Mouse (Mus musculus): Measurements from ENCODE around the gene Dnajb13. TPM values are rescaled to one million over a fixed set of nuclear protein-coding genes. Genes with fewer than 3 reads are reported as not detected.

Dnajb13 gene
- polyA plus RNA-seq, 1 experiment from 2014 or later: 0.18 TPM

DNA sequence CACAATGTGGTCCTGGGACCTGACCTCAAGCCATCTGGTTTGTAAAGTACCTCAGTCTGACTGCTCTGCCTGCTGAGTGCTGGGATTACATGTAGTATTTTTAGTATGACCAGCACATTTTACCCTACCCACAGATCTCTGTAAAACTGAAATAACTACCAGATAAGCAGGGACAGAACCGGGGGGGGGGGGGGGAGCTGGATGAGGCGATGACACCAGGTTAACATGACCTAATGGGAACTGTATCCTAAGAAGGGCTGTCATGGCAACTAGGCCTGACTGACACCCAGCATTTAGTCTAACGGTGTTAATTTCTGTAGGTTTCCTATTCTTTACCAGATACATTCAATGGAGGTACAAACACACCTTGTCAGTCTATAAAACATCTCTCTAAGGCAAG, 35.0 kb upstream of the Dnajb13 start:
- Histone ChIP-seq H3K36me3 (ENCODE audit: insufficient read depth) (peaks cover 25% of the 10 kb centered on the region), H3K27ac (ENCODE audit: low read depth) (no peak overlapping the region), H3K4me2 (no peak overlapping the region), H3K27me3 (ENCODE audit: insufficient read depth, low read length) (no peaks in the 10 kb centered on the region), H3K4me1 (ENCODE audit: insufficient read depth) (no peaks in the 10 kb centered on the region), H3K9ac (no peak overlapping the region), H3K9me3 (ENCODE audit: low read depth, low read length) (no peaks in the 10 kb centered on the region), H3K4me3 (ENCODE audit: low read depth, low read length) (no peak overlapping the region)
- no peak for ATAC-seq (ENCODE audit: insufficient read depth)
- DNase-seq: no peak
- TF ChIP-seq CTCF (IDR thresholded peaks at IDR 0.05; ENCODE audit: low read depth): no peak
- 87% methylated on average over 3 of the region's 3 CpGs for WGBS

DNA sequence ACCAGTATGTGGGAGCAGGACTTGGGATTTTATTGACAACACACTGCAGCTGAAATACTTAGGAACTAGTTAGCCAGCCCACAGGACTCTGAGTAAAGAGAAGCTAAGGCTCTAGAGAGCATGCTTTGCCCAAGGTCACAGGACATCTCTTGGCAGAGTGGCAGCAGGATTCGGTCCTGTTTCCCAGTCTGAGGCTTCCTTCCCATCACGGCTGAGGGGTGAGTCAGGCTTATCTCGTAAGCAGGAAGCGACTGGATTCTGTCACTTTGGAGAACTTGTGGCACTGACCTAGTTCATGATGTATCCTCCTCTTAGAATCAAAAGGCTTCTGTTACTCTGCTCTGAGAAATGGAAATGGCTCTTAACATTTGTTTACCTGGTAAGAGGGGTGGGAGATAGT, 32.9 kb upstream of the Dnajb13 start:
- Histone ChIP-seq H3K27ac (ENCODE audit: low read depth) (no peak overlapping the region), H3K4me1 (ENCODE audit: insufficient read depth) (no peaks in the 10 kb centered on the region), H3K9me3 (ENCODE audit: low read depth, low read length) (no peaks in the 10 kb centered on the region), H3K36me3 (ENCODE audit: insufficient read depth) (peaks cover 25% of the 10 kb centered on the region), H3K9ac (no peak overlapping the region), H3K4me3 (ENCODE audit: low read depth, low read length) (no peak overlapping the region), H3K4me2 (no peak overlapping the region), H3K27me3 (ENCODE audit: insufficient read depth, low read length) (no peaks in the 10 kb centered on the region)
- no peak for DNase-seq
- WGBS: 58% methylated on average over 4 of the region's 4 CpGs
- TF ChIP-seq CTCF (IDR thresholded peaks at IDR 0.05; ENCODE audit: low read depth): no peak
- no peak for ATAC-seq (ENCODE audit: insufficient read depth)

GRCm38 (mm10) chr7:100544437-100544836, 29.7 kb upstream of the Dnajb13 start:
- Histone ChIP-seq H3K9ac (no peak overlapping the region), H3K36me3 (ENCODE audit: insufficient read depth) (peaks cover 18% of the 10 kb centered on the region), H3K4me3 (ENCODE audit: low read depth, low read length) (no peak overlapping the region), H3K4me1 (ENCODE audit: insufficient read depth) (no peaks in the 10 kb centered on the region), H3K27ac (ENCODE audit: low read depth) (no peak overlapping the region), H3K9me3 (ENCODE audit: low read depth, low read length) (no peaks in the 10 kb centered on the region), H3K4me2 (no peak overlapping the region), H3K27me3 (ENCODE audit: insufficient read depth, low read length) (no peaks in the 10 kb centered on the region)
- no peak for DNase-seq
- 61% methylated on average over 1 of the region's 1 CpGs for WGBS
- no peak for TF ChIP-seq CTCF (IDR thresholded peaks at IDR 0.05; ENCODE audit: low read depth)
- no peak for ATAC-seq (ENCODE audit: insufficient read depth)

GRCm38 (mm10) chr7:100539516-100539915, 24.8 kb upstream of the Dnajb13 start:
- Histone ChIP-seq H3K27ac (ENCODE audit: low read depth) (no peak overlapping the region), H3K9ac (no peak overlapping the region), H3K4me3 (ENCODE audit: low read depth, low read length) (no peak overlapping the region), H3K27me3 (ENCODE audit: insufficient read depth, low read length) (no peaks in the 10 kb centered on the region), H3K36me3 (ENCODE audit: insufficient read depth) (peaks cover 14% of the 10 kb centered on the region), H3K4me2 (no peak overlapping the region), H3K9me3 (ENCODE audit: low read depth, low read length) (no peaks in the 10 kb centered on the region), H3K4me1 (ENCODE audit: insufficient read depth) (peaks cover 7% of the 10 kb centered on the region; the same call in 1 of the 2 replicates)
- TF ChIP-seq CTCF (IDR thresholded peaks at IDR 0.05; ENCODE audit: low read depth): no peak
- 90% methylated on average over 9 of the region's 9 CpGs for WGBS
- ATAC-seq (ENCODE audit: insufficient read depth) (no peak), DNase-seq (no peak)

DNA sequence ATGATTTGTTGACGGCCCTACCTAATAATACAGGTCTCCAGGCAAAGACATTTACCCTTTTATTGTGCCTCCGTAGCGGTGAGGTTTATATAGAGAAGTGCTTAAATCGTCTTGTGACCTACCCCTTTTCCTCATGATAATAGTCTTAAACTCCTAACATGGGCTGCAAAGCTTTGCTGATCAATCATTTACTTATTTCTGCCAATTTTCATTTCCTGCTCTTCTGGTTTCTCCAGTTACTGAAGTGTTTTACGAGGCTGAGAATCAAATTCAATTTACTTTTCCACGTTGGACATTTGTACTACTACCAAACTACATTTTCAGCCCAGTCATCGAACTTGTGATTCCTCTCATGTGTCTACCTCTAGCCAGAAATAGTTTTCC, 22.8 kb upstream of the Dnajb13 start:
- ATAC-seq (ENCODE audit: insufficient read depth): no peak
- Histone ChIP-seq H3K9me3 (ENCODE audit: low read depth, low read length) (no peaks in the 10 kb centered on the region), H3K27me3 (ENCODE audit: insufficient read depth, low read length) (no peaks in the 10 kb centered on the region), H3K4me3 (ENCODE audit: low read depth, low read length) (peak overlapping the region; percentile 62), H3K36me3 (ENCODE audit: insufficient read depth) (peaks cover 14% of the 10 kb centered on the region), H3K4me2 (peak overlapping the region; percentile 70), H3K9ac (peak overlapping the region; percentile 70), H3K27ac (ENCODE audit: low read depth) (peak overlapping the region; percentile 77), H3K4me1 (ENCODE audit: insufficient read depth) (peaks cover 7% of the 10 kb centered on the region; the same call in 1 of the 2 replicates)
- 21% methylated on average over 7 of the region's 7 CpGs for WGBS
- DNase-seq: peak; percentile 22
- TF ChIP-seq CTCF (IDR thresholded peaks at IDR 0.05; ENCODE audit: low read depth): no peak

DNA sequence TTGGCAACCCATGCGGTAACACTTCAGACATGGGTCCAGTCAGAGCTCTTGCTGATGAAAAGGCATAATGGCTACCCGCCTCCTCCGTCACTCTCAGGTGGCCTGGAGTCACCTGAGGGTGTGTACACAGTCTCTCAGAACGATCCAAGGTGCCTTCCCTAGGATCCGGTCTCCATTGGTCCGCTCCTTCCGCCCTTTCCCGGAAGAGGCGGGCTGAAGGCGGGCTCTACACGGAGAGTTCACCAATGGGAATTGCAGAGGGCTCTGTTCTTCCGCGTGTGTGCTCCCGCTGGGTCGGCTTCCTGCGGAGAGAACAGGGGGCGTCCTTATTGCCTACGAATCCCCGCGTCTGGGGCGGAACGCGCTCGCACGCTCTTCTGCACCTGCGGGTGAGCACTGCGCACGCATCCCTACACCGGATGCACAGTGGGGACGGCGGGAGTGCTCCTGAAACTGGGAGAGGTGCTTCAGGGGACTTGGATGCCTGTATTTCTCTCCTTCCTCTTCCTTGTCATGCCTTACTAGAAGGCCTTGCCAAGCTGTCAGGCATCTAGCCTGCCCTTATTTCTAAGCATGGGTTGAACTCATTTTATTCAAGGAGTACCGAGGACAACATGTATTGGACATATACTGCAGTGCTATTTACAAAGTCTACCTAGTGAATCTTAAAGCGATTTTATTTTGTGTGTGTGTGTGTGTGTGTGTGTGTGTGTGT, 22.2 kb upstream of the Dnajb13 start, which contains the start of gene Coa4:
TSS of gene Coa4 (plus strand) at position 268 of the 715 bp plus-strand sequence.
- H3K4me2 ChIP-seq: peak within 1 kb of the TSS; percentile 70
- H3K9me3 ChIP-seq (ENCODE audit: low read depth, low read length): no peaks in the 10 kb centered on the region
- no peak; the same call in 1 of the 2 replicates for TF ChIP-seq CTCF (IDR thresholded peaks at IDR 0.05; ENCODE audit: low read depth)
- ATAC-seq (ENCODE audit: insufficient read depth) (peak; percentile 100), DNase-seq (peak; percentile 97)
- peaks cover 7% of the 10 kb centered on the region; the same call in 1 of the 2 replicates for H3K4me1 ChIP-seq (ENCODE audit: insufficient read depth)
- H3K27me3 ChIP-seq (ENCODE audit: insufficient read depth, low read length): no peaks in the 10 kb centered on the region
- H3K4me3 ChIP-seq (ENCODE audit: low read depth, low read length): peak within 1 kb of the TSS; percentile 62
- H3K27ac ChIP-seq (ENCODE audit: low read depth): peak within 1 kb of the TSS; percentile 77
- H3K36me3 ChIP-seq (ENCODE audit: insufficient read depth): peaks cover 14% of the 10 kb centered on the region
- WGBS: under 1% methylated on average over 33 of the region's 33 CpGs
- H3K9ac ChIP-seq: peak within 1 kb of the TSS; percentile 70

- Histone ChIP-seq H3K9ac (no peak overlapping the region), H3K36me3 (ENCODE audit: insufficient read depth) (peaks cover 14% of the 10 kb centered on the region), H3K4me3 (ENCODE audit: low read depth, low read length) (no peak overlapping the region), H3K27ac (ENCODE audit: low read depth) (no peak overlapping the region), H3K27me3 (ENCODE audit: insufficient read depth, low read length) (no peaks in the 10 kb centered on the region), H3K4me2 (peak overlapping the region; percentile 70), H3K9me3 (ENCODE audit: low read depth, low read length) (no peaks in the 10 kb centered on the region), H3K4me1 (ENCODE audit: insufficient read depth) (peaks cover 7% of the 10 kb centered on the region; the same call in 1 of the 2 replicates)
- TF ChIP-seq CTCF (IDR thresholded peaks at IDR 0.05; ENCODE audit: low read depth): no peak
- DNase-seq: no peak
- WGBS: 72% methylated on average over 2 of the region's 2 CpGs
- no peak for ATAC-seq (ENCODE audit: insufficient read depth)
Measured at GRCm38 (mm10) chr7:100535831-100536230, 21.1 kb upstream of the Dnajb13 start.
